Mouse (Mus musculus): ENCODE data around the gene Nkd2. TPM values are rescaled to one million over a fixed set of nuclear protein-coding genes. Genes with fewer than 3 reads are reported as not detected.

The Nkd2 gene
- polyA plus RNA-seq, 1 experiment from 2014 or later = 12.2 TPM

DNA sequence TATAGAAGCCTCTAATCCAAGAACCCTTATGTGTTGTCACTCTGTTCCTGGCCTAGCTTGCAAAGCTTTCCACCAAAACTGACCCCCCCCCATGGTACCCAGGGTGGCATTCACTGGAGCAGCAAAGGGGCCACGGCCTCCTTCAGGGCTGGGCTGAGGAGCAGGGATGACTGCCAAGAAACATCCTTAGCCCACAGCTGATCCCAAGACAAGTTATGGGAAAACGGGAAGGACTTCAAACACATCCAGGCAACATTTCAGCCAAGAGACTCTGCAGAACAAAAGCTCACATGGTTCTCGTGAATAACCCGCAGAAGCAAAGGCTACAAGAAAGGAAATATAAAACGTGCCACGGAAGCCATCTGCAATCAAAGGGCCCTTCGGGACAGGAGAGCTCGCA lies 20.2 kb downstream of the Nkd2 start:
- no peak overlapping the region for H3K4me2 ChIP-seq (ENCODE audit: low read length)
- WGBS = 53% methylated on average over 8 of the region's 8 CpGs
- H3K27ac ChIP-seq (ENCODE audit: low read length) = no peak overlapping the region
- peak; percentile 32; the same call in 1 of the 2 replicates for ATAC-seq
- no peak overlapping the region for H3K9ac ChIP-seq (replicated peaks; ENCODE audit: low read depth, low read length)
- H3K4me1 ChIP-seq (replicated peaks; ENCODE audit: control insufficient read depth, insufficient read depth, low read length) = no peaks in the 10 kb centered on the region
- H3K27me3 ChIP-seq (replicated peaks; ENCODE audit: control insufficient read depth, insufficient read depth, low read length) = no peaks in the 10 kb centered on the region
- H3K4me3 ChIP-seq (replicated peaks; ENCODE audit: low read length) = no peak overlapping the region
- no peaks in the 10 kb centered on the region for H3K9me3 ChIP-seq (ENCODE audit: control insufficient read depth, low read length)
- no peaks in the 10 kb centered on the region for H3K36me3 ChIP-seq (ENCODE audit: control insufficient read depth, insufficient read depth)

GRCm38 (mm10) chr13:73823711-73824110 lies 23.7 kb downstream of the Nkd2 start:
- H3K4me3 ChIP-seq (replicated peaks; ENCODE audit: low read length) = no peak overlapping the region
- no peak overlapping the region for H3K4me2 ChIP-seq (ENCODE audit: low read length)
- no peak overlapping the region for H3K9ac ChIP-seq (replicated peaks; ENCODE audit: low read depth, low read length)
- no peaks in the 10 kb centered on the region for H3K9me3 ChIP-seq (ENCODE audit: control insufficient read depth, low read length)
- ATAC-seq = no peak
- H3K27ac ChIP-seq (ENCODE audit: low read length) = no peak overlapping the region
- no peaks in the 10 kb centered on the region for H3K27me3 ChIP-seq (replicated peaks; ENCODE audit: control insufficient read depth, insufficient read depth, low read length)
- H3K4me1 ChIP-seq (replicated peaks; ENCODE audit: control insufficient read depth, insufficient read depth, low read length) = no peaks in the 10 kb centered on the region
- H3K36me3 ChIP-seq (ENCODE audit: control insufficient read depth, insufficient read depth) = no peaks in the 10 kb centered on the region
- WGBS = 84% methylated on average over 6 of the region's 6 CpGs

DNA sequence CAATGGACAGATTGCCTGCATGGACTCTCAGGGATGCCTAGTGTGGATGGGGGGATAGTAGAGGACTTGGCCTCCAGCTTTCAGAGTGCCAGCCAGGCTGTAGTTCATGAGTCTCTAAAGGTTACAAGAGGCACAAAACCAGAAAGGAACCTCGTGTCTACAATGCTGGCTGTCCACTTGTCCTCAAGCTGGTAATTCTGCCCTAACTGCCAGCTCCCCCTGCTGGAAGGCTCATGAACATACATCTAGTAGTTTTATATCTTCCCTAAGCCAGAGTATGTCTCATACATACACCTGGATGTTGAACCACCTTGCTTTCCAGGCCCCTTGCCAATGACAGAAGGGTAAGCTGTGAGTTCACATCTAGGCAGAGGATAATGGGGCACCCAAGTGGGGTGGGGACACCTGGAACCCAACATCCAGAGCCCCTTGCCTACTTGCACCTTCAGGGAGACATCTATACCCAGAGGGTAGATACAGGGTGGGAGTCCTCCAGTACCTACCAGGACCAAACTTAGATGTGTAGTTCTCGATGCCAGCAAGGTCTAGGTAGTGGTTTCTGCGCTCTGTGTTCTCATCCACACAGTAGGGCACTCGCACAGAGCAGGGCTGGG lies 25.1 kb downstream of the Nkd2 start:
- Histone ChIP-seq H3K9ac (replicated peaks; ENCODE audit: low read depth, low read length) (no peak overlapping the region), H3K4me1 (replicated peaks; ENCODE audit: control insufficient read depth, insufficient read depth, low read length) (no peaks in the 10 kb centered on the region), H3K36me3 (ENCODE audit: control insufficient read depth, insufficient read depth) (no peaks in the 10 kb centered on the region), H3K4me2 (ENCODE audit: low read length) (no peak overlapping the region), H3K4me3 (replicated peaks; ENCODE audit: low read length) (no peak overlapping the region), H3K9me3 (ENCODE audit: control insufficient read depth, low read length) (no peaks in the 10 kb centered on the region), H3K27me3 (replicated peaks; ENCODE audit: control insufficient read depth, insufficient read depth, low read length) (no peaks in the 10 kb centered on the region), H3K27ac (ENCODE audit: low read length) (no peak overlapping the region)
- 0 out of 2 replicates have a peak, but pooled peaks have one; percentile 16 for ATAC-seq
- 68% methylated on average over 4 of the region's 4 CpGs for WGBS

GRCm38 (mm10) chr13:73821251-73821650 lies 26.2 kb downstream of the Nkd2 start:
- Histone ChIP-seq H3K4me2 (ENCODE audit: low read length) (no peak overlapping the region), H3K27ac (ENCODE audit: low read length) (no peak overlapping the region), H3K4me3 (replicated peaks; ENCODE audit: low read length) (no peak overlapping the region), H3K9me3 (ENCODE audit: control insufficient read depth, low read length) (no peaks in the 10 kb centered on the region), H3K9ac (replicated peaks; ENCODE audit: low read depth, low read length) (no peak overlapping the region), H3K27me3 (replicated peaks; ENCODE audit: control insufficient read depth, insufficient read depth, low read length) (no peaks in the 10 kb centered on the region), H3K36me3 (ENCODE audit: control insufficient read depth, insufficient read depth) (no peaks in the 10 kb centered on the region), H3K4me1 (replicated peaks; ENCODE audit: control insufficient read depth, insufficient read depth, low read length) (no peaks in the 10 kb centered on the region)
- 92% methylated on average over 7 of the region's 7 CpGs for WGBS
- no peak for ATAC-seq

- ATAC-seq = no peak
- Histone ChIP-seq H3K4me1 (replicated peaks; ENCODE audit: control insufficient read depth, insufficient read depth, low read length) (no peaks in the 10 kb centered on the region), H3K4me3 (replicated peaks; ENCODE audit: low read length) (no peak overlapping the region), H3K27me3 (replicated peaks; ENCODE audit: control insufficient read depth, insufficient read depth, low read length) (no peaks in the 10 kb centered on the region), H3K36me3 (ENCODE audit: control insufficient read depth, insufficient read depth) (no peaks in the 10 kb centered on the region), H3K4me2 (ENCODE audit: low read length) (no peak overlapping the region), H3K9ac (replicated peaks; ENCODE audit: low read depth, low read length) (no peak overlapping the region), H3K27ac (ENCODE audit: low read length) (no peak overlapping the region), H3K9me3 (ENCODE audit: control insufficient read depth, low read length) (no peaks in the 10 kb centered on the region)
- 82% methylated on average over 3 of the region's 3 CpGs for WGBS
Observed at GRCm38 (mm10) chr13:73818921-73819320, 28.5 kb downstream of the Nkd2 start.

DNA sequence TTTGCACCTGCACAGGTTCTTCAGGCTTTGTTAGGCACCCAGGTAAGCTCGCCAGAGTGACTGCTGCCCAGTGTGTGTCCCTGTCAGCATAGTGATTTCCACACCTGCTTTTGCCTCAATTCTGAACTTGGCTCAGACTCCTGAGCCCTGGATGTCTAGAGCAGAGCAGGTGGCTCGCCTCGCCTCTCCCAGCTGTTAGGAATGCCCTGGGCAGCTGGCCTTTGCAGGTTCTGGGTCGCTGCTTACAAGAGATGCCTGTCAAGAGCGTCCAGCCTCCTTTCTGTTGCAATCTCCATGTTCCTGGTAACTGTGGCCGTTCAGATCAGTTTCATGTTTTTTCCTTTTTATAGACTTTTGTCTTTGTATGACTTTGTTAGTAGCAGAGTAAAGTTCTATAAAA lies 31.1 kb downstream of the Nkd2 start:
- Histone ChIP-seq H3K27ac (ENCODE audit: low read length) (no peak overlapping the region), H3K36me3 (ENCODE audit: control insufficient read depth, insufficient read depth) (no peaks in the 10 kb centered on the region), H3K9ac (replicated peaks; ENCODE audit: low read depth, low read length) (no peak overlapping the region), H3K27me3 (replicated peaks; ENCODE audit: control insufficient read depth, insufficient read depth, low read length) (no peaks in the 10 kb centered on the region), H3K4me1 (replicated peaks; ENCODE audit: control insufficient read depth, insufficient read depth, low read length) (no peaks in the 10 kb centered on the region), H3K9me3 (ENCODE audit: control insufficient read depth, low read length) (no peaks in the 10 kb centered on the region), H3K4me3 (replicated peaks; ENCODE audit: low read length) (no peak overlapping the region), H3K4me2 (ENCODE audit: low read length) (no peak overlapping the region)
- 83% methylated on average over 6 of the region's 6 CpGs for WGBS
- ATAC-seq = no peak

GRCm38 (mm10) chr13:73814181-73814580 lies 33.2 kb downstream of the Nkd2 start:
- no peaks in the 10 kb centered on the region for H3K4me1 ChIP-seq (replicated peaks; ENCODE audit: control insufficient read depth, insufficient read depth, low read length)
- H3K4me2 ChIP-seq (ENCODE audit: low read length) = no peak overlapping the region
- no peak overlapping the region for H3K4me3 ChIP-seq (replicated peaks; ENCODE audit: low read length)
- H3K27me3 ChIP-seq (replicated peaks; ENCODE audit: control insufficient read depth, insufficient read depth, low read length) = no peaks in the 10 kb centered on the region
- H3K9me3 ChIP-seq (ENCODE audit: control insufficient read depth, low read length) = no peaks in the 10 kb centered on the region
- 95% methylated on average over 7 of the region's 7 CpGs for WGBS
- H3K27ac ChIP-seq (ENCODE audit: low read length) = no peak overlapping the region
- ATAC-seq = no peak
- H3K36me3 ChIP-seq (ENCODE audit: control insufficient read depth, insufficient read depth) = peaks cover 3% of the 10 kb centered on the region
- H3K9ac ChIP-seq (replicated peaks; ENCODE audit: low read depth, low read length) = no peak overlapping the region

GRCm38 (mm10) chr13:73812936-73813335 lies 34.5 kb downstream of the Nkd2 start:
- Histone ChIP-seq H3K27me3 (replicated peaks; ENCODE audit: control insufficient read depth, insufficient read depth, low read length) (no peaks in the 10 kb centered on the region), H3K9me3 (ENCODE audit: control insufficient read depth, low read length) (no peaks in the 10 kb centered on the region), H3K4me1 (replicated peaks; ENCODE audit: control insufficient read depth, insufficient read depth, low read length) (no peaks in the 10 kb centered on the region), H3K27ac (ENCODE audit: low read length) (no peak overlapping the region), H3K4me3 (replicated peaks; ENCODE audit: low read length) (no peak overlapping the region), H3K9ac (replicated peaks; ENCODE audit: low read depth, low read length) (no peak overlapping the region), H3K4me2 (ENCODE audit: low read length) (no peak overlapping the region), H3K36me3 (ENCODE audit: control insufficient read depth, insufficient read depth) (peaks cover 3% of the 10 kb centered on the region)
- no peak for ATAC-seq
- 93% methylated on average over 3 of the region's 3 CpGs for WGBS

DNA sequence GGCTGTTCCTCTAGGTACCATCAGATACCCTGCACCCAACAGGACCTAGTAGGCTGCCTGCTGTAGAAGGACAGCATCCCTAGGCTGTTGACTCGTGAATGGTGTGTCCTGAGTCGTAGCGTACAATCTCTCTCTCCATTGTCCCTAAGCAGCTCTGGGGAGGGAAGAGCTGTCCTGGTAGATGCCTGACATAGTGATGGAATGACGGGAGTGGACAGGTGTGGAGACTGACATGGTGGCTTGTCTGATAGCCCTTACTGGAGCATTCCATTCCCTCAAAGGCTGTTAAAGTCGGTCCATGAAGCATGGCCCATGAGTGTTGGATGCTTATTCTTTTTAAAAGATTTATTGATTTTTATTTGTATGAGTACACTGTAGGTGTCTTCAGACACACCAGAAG lies 42.5 kb downstream of the Nkd2 start:
- no peaks in the 10 kb centered on the region; the same call in 1 of the 2 replicates for H3K36me3 ChIP-seq (ENCODE audit: control insufficient read depth, insufficient read depth)
- no peaks in the 10 kb centered on the region for H3K9me3 ChIP-seq (ENCODE audit: control insufficient read depth, low read length)
- H3K9ac ChIP-seq (replicated peaks; ENCODE audit: low read depth, low read length) = no peak overlapping the region
- H3K4me3 ChIP-seq (replicated peaks; ENCODE audit: low read length) = no peak overlapping the region
- H3K4me1 ChIP-seq (replicated peaks; ENCODE audit: control insufficient read depth, insufficient read depth, low read length) = no peaks in the 10 kb centered on the region
- no peak for ATAC-seq
- H3K4me2 ChIP-seq (ENCODE audit: low read length) = no peak overlapping the region
- 93% methylated on average over 5 of the region's 5 CpGs for WGBS
- no peak overlapping the region for H3K27ac ChIP-seq (ENCODE audit: low read length)
- no peaks in the 10 kb centered on the region for H3K27me3 ChIP-seq (replicated peaks; ENCODE audit: control insufficient read depth, insufficient read depth, low read length)
